Mouse (Mus musculus): ENCODE data around the gene Wnk3. TPM values are rescaled to one million over a fixed set of nuclear protein-coding genes. Genes with fewer than 3 reads are reported as not detected.
A peak's percentile ranks its signal among the peaks of the same experiment; 100 is the strongest.
"Not testable (repeated sequence)": the region's sequence is repeated elsewhere in the genome, so short reads cannot be mapped to it uniquely, and the experiment has no call there.

Wnk3 gene
- polyA plus RNA-seq (2012; rRNA removed) = 0.50 and 0.57 TPM in 2 replicates

GRCm38 (mm10) chrX:151197778-151198177, at the start of gene Wnk3:
TSS of gene Wnk3 (plus strand) at chrX:151198078.
- DNase-seq (ENCODE audit: low spot score) = no peak

- DNase-seq (ENCODE audit: low spot score) = no peak
Measured at GRCm38 (mm10) chrX:151158414-151158813, 39.5 kb upstream of the Wnk3 start.

GRCm38 (mm10) chrX:151168438-151169131, 29.3 kb upstream of the Wnk3 start:
- DNase-seq (ENCODE audit: low spot score) = no peak

GRCm38 (mm10) chrX:151169261-151169961, 28.5 kb upstream of the Wnk3 start:
- DNase-seq (ENCODE audit: low spot score) = peak; percentile 26

- DNase-seq (ENCODE audit: low spot score) = not testable (repeated sequence)
Measured at GRCm38 (mm10) chrX:151173134-151173533, 24.7 kb upstream of the Wnk3 start.

GRCm38 (mm10) chrX:151298329-151298728, 100.5 kb downstream of the Wnk3 start:
- no peak for DNase-seq (ENCODE audit: low spot score)

GRCm38 (mm10) chrX:151313732-151314131, 115.9 kb downstream of the Wnk3 start:
- no peak for DNase-seq (ENCODE audit: low spot score)

GRCm38 (mm10) chrX:151333615-151334014, 135.7 kb downstream of the Wnk3 start:
- DNase-seq (ENCODE audit: low spot score) = no peak

- DNase-seq (ENCODE audit: low spot score) = no peak
Measured at GRCm38 (mm10) chrX:151337804-151338203, 139.9 kb downstream of the Wnk3 start.

GRCm38 (mm10) chrX:151343761-151344500, 146.1 kb downstream of the Wnk3 start, which contains the start of gene Fam120c:
TSS of gene Fam120c (plus strand) at chrX:151344175.
- DNase-seq (ENCODE audit: low spot score) = peak; percentile 71

- peak; percentile 32 for DNase-seq (ENCODE audit: low spot score)
Measured at GRCm38 (mm10) chrX:151344501-151344984, 146.7 kb downstream of the Wnk3 start.

- no peak for DNase-seq (ENCODE audit: low spot score)
Measured at GRCm38 (mm10) chrX:151345333-151346125, 147.7 kb downstream of the Wnk3 start.

GRCm38 (mm10) chrX:151347278-151347677, 149.4 kb downstream of the Wnk3 start:
- DNase-seq (ENCODE audit: low spot score) = no peak

- no peak for DNase-seq (ENCODE audit: low spot score)
Measured at GRCm38 (mm10) chrX:151349322-151349721, 151.4 kb downstream of the Wnk3 start.

Other genes starting within 250 kb of the Wnk3 start
- gene Gnl3l, start 180.8 kb upstream of the Wnk3 start, polyA plus RNA-seq (2012; rRNA removed) = 16.9 and 19.6 TPM in 2 replicates
- 8.5 and 11.5 TPM in 2 replicates for gene Fgd1, start 151.9 kb upstream of the Wnk3 start, polyA plus RNA-seq (2012; rRNA removed)
- 24.1 and 25.0 TPM in 2 replicates for gene Tsr2, start 101.5 kb upstream of the Wnk3 start, polyA plus RNA-seq (2012; rRNA removed)
- 3.6 and 4.5 TPM in 2 replicates for gene Fam120c, start 146.1 kb downstream of the Wnk3 start, polyA plus RNA-seq (2012; rRNA removed)

All from urinary bladder, adult 2 months (tissue).